Mouse (Mus musculus) midbrain, embryonic 12.5 days (tissue): ENCODE data around the gene Asic4. TPM values are rescaled to one million over a fixed set of nuclear protein-coding genes. Genes with fewer than 3 reads are reported as not detected.

Experiments used
- ATAC-seq: fragments of 200-750 bp; cut with Nextera tagmentation; 2 replicates; pipeline ENCODE4 v1.8.0; 2017; ENCODE audit warnings: low read depth, moderate TSS enrichment, moderate library complexity; ENCODE audit not compliant: low FRiP score
- H3K27ac ChIP-seq: fragments of 300-500 bp; sonication (generic); replicated peaks from 2 replicates; pipeline ENCODE4 v1.5.1; 2016; ENCODE audit warnings: mild to moderate bottlenecking
- H3K27me3 ChIP-seq: fragments of 300-500 bp; sonication (generic); 2 replicates; pipeline ENCODE4 v1.6.1; 2016; ENCODE audit warnings: mild to moderate bottlenecking
- H3K36me3 ChIP-seq: fragments of 300-500 bp; sonication (generic); 2 replicates; pipeline ENCODE4 v1.6.1; 2016
- H3K4me1 ChIP-seq: fragments of 300-500 bp; sonication (generic); 2 replicates; pipeline ENCODE4 v1.6.1; 2016
- H3K4me2 ChIP-seq: fragments of 300-500 bp; sonication (generic); replicated peaks from 2 replicates; pipeline ENCODE4 v1.6.1; 2016; ENCODE audit warnings: mild to moderate bottlenecking, moderate library complexity
- H3K4me3 ChIP-seq: fragments of 300-500 bp; sonication (generic); 2 replicates; pipeline ENCODE4 v1.5.1; 2016; ENCODE audit warnings: mild to moderate bottlenecking
- H3K9ac ChIP-seq: fragments of 300-500 bp; sonication (generic); replicated peaks from 2 replicates; pipeline ENCODE4 v1.6.1; 2016; ENCODE audit warnings: mild to moderate bottlenecking, moderate library complexity
- H3K9me3 ChIP-seq: fragments of 300-500 bp; sonication (generic); 2 replicates; pipeline ENCODE4 v1.6.1; 2016; ENCODE audit warnings: mild to moderate bottlenecking
- WGBS: fragments of 180-500 bp; shearing (Covaris S2); methylation state at CpG from one replicate; pipeline ENCODE4 v1.1.7; 2016; 5-methylcytosine and 5-hydroxymethylcytosine counted together
- polyA plus RNA-seq: library from polyadenylated mRNA; unstranded; fragments of >200 nt; fragmentation: Nextera tagmentation; extraction: Ambion mirVana; gene quantifications from 2 replicates; pipeline ENCODE4 v1.2.1, GENCODE M21; 2016

The Asic4 gene
- polyA plus RNA-seq, 1 experiment from 2014 or later: 45.0 TPM

DNA sequence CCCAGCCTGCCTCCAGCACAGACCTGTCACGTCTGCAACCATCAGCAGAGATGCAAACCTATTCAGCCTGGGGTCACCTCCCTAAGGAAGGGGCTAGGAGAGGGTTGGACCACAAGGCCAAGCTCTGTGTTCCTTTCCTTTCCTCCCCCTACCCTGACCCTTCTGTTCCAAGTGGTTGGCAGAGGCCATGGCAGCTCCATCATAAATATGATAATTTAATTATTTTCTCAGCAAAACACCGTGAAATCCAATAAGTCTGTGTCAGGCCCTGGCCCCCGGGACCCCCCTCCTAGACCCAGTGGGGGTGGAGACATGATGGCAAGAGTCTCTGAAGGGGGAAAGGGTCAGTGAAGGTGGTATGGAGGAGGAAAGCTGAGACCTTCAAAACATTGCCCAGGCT is 6.0 kb upstream of the Asic4 start:
- Histone ChIP-seq H3K4me3 (0 out of 2 replicates have a peak overlapping the region, but pooled peaks have one; percentile 3), H3K9ac (peak overlapping the region; percentile 46; the same call in 1 of the 2 replicates), H3K4me2 (peak overlapping the region; percentile 58), H3K9me3 (no peaks in the 10 kb centered on the region), H3K27ac (peak overlapping the region; percentile 92), H3K27me3 (peaks cover 38% of the 10 kb centered on the region), H3K4me1 (peaks cover 74% of the 10 kb centered on the region), H3K36me3 (peaks cover 6% of the 10 kb centered on the region)
- peak; percentile 5; the same call in 1 of the 2 replicates for ATAC-seq
- WGBS: 20% methylated on average over 3 of the region's 3 CpGs

DNA sequence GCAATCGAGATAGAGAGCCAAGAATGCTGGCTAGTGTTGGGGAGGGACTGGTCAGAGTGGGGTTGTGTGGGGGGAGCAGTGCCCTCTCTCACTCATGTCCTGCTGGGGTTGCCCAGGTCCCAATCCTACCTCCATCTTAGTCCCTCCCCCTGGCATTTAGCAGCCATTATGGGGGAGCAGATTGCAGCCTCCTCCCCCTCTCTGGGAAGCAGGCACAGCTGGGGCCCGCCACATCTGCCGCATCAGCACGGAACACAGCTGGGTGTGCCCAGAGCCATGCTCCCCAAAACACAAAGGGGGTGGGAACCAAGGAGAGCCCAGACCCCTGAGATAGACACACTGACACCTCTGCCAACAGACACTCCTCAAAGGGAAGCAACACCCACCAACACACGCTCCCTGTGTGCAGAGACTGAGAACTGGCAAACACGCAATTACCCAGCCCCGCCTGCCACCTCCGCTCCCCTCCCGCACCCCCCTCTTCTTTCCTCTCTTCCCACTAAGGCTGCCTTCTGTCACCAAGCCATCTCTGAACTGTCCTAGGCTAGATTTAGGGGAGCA is 5.0 kb upstream of the Asic4 start:
- peak overlapping the region; percentile 43; the same call in 1 of the 2 replicates for H3K9ac ChIP-seq
- peaks cover 83% of the 10 kb centered on the region for H3K4me1 ChIP-seq
- peak overlapping the region; percentile 58 for H3K4me2 ChIP-seq
- peak overlapping the region; percentile 92 for H3K27ac ChIP-seq
- H3K27me3 ChIP-seq: peaks cover 48% of the 10 kb centered on the region
- ATAC-seq: no peak
- no peaks in the 10 kb centered on the region for H3K9me3 ChIP-seq
- 12% methylated on average over 9 of the region's 9 CpGs for WGBS
- H3K36me3 ChIP-seq: peaks cover 6% of the 10 kb centered on the region
- peak overlapping the region; percentile 22 for H3K4me3 ChIP-seq

DNA sequence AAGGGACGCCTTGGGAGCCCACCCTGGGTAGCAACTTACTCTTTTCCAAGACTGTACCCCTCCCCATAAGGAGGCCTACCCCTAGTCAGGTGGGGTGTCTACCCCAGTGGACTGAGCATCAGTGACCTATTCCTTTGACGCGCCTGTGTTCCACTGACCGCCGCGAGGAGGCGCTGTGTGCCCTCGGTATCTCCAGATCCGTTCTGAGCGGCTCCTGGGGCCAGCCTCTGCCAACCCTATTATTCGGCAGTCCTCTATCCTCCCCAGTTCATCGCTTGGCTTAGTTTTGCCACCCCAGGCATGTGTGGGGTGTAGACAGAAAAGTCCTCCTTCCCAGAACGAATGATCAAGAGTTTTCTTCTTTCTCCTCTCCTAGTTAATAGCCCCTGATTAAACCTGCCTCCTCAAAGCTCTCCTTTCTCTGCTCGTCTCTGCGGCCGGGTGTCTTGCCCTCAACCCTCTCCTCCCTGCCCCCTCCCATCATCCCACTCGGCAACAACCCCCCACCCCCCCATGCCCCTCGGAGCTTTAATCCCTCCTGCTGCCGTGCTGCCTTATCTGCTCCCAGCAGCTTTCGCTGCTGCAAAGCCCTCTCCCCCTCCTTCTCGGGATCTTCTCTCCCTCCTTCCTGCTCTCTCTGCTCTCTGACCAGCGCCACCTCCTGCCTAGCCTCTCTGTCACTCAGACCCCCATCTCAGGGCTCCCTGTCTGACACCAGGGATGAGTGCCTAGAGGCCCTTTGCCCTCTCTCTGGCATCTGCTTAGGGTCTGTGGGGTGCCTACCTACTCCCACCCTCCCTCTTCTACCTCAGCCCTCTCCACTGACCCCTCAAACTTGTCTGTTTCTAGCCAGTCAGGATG is 4.3 kb upstream of the Asic4 start:
- ATAC-seq: peak; percentile 28
- Histone ChIP-seq H3K27me3 (peaks cover 56% of the 10 kb centered on the region), H3K9me3 (no peaks in the 10 kb centered on the region), H3K27ac (peak overlapping the region; percentile 92), H3K36me3 (no peaks in the 10 kb centered on the region), H3K4me3 (peak overlapping the region; percentile 22), H3K9ac (peak overlapping the region; percentile 43; the same call in 1 of the 2 replicates), H3K4me1 (peaks cover 91% of the 10 kb centered on the region), H3K4me2 (peak overlapping the region; percentile 58)
- WGBS: 2% methylated on average over 22 of the region's 22 CpGs

DNA sequence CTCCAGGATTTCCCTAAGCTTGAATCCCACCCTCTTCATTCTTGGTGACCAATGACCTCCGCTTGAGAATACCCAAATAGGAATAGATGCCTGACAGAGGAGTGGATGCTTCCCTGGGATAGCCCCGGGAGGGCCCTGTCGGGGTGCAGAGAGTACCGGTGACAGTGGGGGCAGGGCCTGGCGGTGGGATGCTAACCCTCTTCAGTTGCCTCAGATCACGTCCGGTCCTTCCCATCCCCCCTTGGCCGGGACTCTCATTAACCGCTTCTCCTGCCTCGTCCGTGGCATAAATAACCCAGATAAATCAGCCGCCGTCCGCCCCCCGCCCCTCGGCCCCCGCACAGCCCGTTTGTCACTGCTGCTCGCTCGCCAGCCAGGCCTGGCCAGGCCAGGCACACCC is 3.6 kb upstream of the Asic4 start:
- Histone ChIP-seq H3K9ac (peak overlapping the region; percentile 43), H3K9me3 (no peaks in the 10 kb centered on the region), H3K27me3 (peaks cover 62% of the 10 kb centered on the region), H3K36me3 (no peaks in the 10 kb centered on the region), H3K4me1 (peaks cover 98% of the 10 kb centered on the region), H3K4me2 (peak overlapping the region; percentile 58), H3K27ac (peak overlapping the region; percentile 92), H3K4me3 (no peak overlapping the region)
- 0 out of 2 replicates have a peak, but pooled peaks have one; percentile 9 for ATAC-seq
- WGBS: 2% methylated on average over 20 of the region's 20 CpGs

DNA sequence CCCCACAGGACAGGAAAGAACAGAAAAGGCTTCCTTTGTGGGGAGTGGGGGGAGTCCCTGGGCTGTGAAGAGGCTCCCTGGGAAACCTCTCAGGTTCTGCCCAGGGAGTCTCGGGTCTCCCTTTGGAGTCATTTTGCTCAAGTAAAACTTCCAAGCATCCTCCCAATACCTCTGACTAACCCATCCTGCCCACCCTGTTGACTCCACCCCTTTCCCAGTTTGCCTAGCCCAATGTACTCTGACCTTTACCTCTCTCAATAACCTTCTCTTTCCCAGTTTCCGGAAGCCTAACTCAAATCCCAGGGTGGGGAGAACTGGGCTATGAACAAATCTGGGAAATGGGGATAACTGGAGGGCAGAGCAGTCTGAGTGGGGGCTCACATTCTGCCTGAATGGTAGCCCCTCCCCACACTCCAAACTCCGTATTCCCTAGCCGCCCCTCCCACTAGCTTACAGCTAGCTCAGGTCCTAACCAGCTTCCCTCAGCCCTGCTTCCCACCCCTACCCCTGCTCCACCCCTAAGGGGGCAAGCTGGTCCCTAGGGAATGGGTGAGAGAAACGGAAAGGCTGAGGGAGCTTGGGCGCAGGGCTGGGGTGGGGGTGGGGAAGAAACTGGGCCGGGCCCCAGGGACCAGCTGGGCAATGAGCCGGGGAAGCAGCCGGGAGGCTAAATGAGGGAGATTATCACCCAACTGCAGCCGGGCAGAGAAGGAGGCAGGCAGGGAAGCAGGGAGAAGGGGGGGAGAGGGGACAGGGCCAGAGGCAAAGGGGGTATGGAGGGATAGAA is 2.8 kb upstream of the Asic4 start:
- peak overlapping the region; percentile 92 for H3K27ac ChIP-seq
- peak overlapping the region; percentile 17; the same call in 1 of the 2 replicates for H3K4me3 ChIP-seq
- 4% methylated on average over 10 of the region's 10 CpGs for WGBS
- H3K9me3 ChIP-seq: no peaks in the 10 kb centered on the region
- peak overlapping the region; percentile 43 for H3K9ac ChIP-seq
- H3K27me3 ChIP-seq: peaks cover 63% of the 10 kb centered on the region
- peak; percentile 13; the same call in 1 of the 2 replicates for ATAC-seq
- H3K4me1 ChIP-seq: peaks cover 95% of the 10 kb centered on the region
- H3K4me2 ChIP-seq: peak overlapping the region; percentile 58
- no peaks in the 10 kb centered on the region for H3K36me3 ChIP-seq

DNA sequence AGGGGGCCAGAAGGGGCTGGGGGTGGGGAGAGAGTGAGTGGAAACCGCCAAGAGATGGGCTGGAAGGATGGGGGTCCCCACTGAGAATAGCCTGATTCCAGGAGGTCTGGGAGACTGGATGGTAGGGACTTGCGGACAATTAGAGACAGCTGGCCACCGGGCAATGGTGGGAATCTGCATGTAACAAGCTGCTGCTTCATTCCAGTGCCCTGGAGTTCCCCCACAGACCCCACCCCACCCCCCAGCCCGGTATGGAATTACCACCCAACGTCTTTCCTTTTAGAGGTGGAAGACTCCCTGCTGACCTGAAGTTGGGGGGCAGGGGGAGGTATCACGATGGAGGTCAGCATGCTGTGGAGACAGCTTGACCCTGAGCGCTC is 2.2 kb upstream of the Asic4 start:
- ATAC-seq: no peak
- H3K4me2 ChIP-seq: peak overlapping the region; percentile 58
- H3K36me3 ChIP-seq: no peaks in the 10 kb centered on the region
- WGBS: under 1% methylated on average over 7 of the region's 7 CpGs
- no peak overlapping the region for H3K9ac ChIP-seq
- H3K27ac ChIP-seq: peak overlapping the region; percentile 92
- peaks cover 65% of the 10 kb centered on the region for H3K27me3 ChIP-seq
- H3K4me3 ChIP-seq: peak overlapping the region; percentile 17; the same call in 1 of the 2 replicates
- H3K9me3 ChIP-seq: no peaks in the 10 kb centered on the region
- peaks cover 94% of the 10 kb centered on the region for H3K4me1 ChIP-seq

DNA sequence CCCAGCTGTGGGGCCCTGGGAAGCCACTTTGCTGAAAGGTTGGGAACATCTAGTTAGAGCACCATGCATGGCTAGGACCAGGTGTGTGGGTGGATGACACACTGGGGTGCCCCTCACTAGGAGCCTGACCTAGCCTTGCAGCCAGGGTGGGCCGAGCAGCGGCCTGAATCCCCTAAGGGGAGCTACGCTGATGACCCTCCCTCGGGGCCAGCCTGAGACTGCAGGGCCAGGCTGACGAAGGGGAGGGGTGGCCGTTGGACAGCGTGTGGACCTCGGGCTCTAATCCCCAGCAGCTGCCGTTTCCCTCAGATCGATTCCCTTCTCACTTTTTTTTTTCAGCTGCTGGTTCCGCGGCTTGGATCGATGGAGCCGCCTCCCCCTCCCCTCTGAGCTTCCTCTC is 1.3 kb upstream of the Asic4 start:
- Histone ChIP-seq H3K4me2 (peak overlapping the region; percentile 58), H3K9me3 (no peaks in the 10 kb centered on the region), H3K9ac (peak overlapping the region; percentile 65), H3K36me3 (no peaks in the 10 kb centered on the region), H3K4me1 (peaks cover 85% of the 10 kb centered on the region), H3K4me3 (peak overlapping the region; percentile 44; the same call in 1 of the 2 replicates), H3K27me3 (peaks cover 72% of the 10 kb centered on the region), H3K27ac (peak overlapping the region; percentile 92)
- ATAC-seq: no peak
- under 1% methylated on average over 13 of the region's 14 CpGs for WGBS

DNA sequence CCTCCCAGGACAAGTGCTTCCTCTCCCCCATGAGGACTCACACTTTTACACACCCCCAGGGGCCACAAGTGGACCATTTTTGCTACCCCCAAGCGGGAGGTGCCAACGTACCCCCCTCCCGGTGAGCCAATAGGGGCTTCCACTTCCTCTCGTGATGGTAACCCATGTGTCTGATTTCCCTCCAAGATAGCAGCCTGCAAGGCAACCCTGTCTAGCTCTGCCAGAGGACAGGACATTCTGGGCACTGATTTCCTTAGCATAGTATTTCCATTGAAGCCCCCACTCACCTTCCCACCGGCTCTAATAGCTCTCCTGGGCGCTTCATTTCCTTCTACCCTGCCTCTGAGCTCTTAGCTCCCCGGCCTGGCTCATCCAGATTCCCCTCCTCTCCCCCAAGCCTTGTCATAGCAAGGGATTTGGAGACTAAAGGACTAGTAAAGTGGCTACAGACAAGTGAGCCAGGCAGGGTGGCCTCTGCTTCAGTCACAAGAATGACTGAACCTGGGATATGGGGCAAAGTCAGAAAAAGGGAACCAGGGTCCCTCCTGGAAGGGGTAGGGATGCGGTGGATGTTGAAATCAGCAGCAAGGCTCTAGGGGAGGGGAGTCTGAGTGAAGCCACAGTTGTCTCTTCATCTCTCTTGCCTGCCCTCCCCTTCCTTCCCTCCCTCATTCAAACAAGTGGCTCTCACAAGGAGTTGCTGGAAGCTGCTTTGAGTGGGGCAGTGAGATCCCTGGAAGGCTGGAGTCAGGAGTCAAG is 680 bp upstream of the Asic4 start:
- Histone ChIP-seq H3K27ac (peak overlapping the region; percentile 92), H3K4me3 (peak overlapping the region; percentile 44), H3K4me1 (peaks cover 84% of the 10 kb centered on the region), H3K9ac (peak overlapping the region; percentile 65), H3K9me3 (no peaks in the 10 kb centered on the region), H3K27me3 (peaks cover 75% of the 10 kb centered on the region), H3K4me2 (peak overlapping the region; percentile 58), H3K36me3 (no peaks in the 10 kb centered on the region)
- 1% methylated on average over 8 of the region's 8 CpGs for WGBS
- no peak for ATAC-seq

DNA sequence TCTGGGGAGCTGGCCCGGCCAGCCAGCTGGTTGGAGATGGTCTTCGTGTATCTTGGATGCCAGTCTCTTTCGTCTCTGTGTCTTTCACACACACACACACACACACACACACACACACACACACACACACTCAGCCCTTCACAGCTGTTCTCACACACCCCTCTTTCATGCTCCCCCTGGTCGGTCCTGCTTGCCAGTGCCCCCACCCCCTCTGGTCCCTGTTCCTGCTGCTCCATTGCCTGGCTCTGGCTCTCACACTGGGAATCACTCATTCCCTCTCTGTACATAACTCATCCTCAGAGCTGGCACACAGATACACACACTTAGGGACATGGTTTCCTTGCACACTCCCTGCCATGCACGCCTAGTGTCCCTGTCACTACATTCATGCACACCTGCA is 1.7 kb downstream of the Asic4 start:
- no peak for ATAC-seq
- H3K4me3 ChIP-seq: peak overlapping the region; percentile 44
- WGBS: 80% methylated on average over 5 of the region's 5 CpGs
- H3K4me1 ChIP-seq: peaks cover 82% of the 10 kb centered on the region
- H3K27me3 ChIP-seq: peaks cover 76% of the 10 kb centered on the region
- peak overlapping the region; percentile 92 for H3K27ac ChIP-seq
- H3K9me3 ChIP-seq: no peaks in the 10 kb centered on the region
- peak overlapping the region; percentile 65 for H3K9ac ChIP-seq
- peak overlapping the region; percentile 58 for H3K4me2 ChIP-seq
- H3K36me3 ChIP-seq: no peaks in the 10 kb centered on the region

DNA sequence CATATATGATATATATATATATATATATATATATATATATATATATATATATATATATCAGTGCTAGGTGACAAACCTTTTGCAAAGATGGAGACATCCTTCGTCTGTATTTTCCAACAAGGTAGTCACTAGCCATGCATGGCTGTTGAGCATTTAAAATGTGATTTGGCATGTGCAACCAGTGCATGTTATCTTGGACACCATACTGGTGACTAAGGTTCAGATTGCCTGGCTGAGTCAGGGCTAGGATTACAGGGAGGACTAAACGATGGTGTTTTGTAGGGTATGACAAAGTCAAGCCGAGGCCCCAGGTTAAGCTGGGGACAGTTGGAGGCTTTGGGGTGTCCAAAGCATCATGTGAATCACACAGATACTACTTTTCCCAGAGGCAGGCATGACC is 5.2 kb downstream of the Asic4 start:
- H3K9me3 ChIP-seq: no peaks in the 10 kb centered on the region
- WGBS: 72% methylated on average over 3 of the region's 3 CpGs
- peak overlapping the region; percentile 76 for H3K27ac ChIP-seq
- H3K4me3 ChIP-seq: peak overlapping the region; percentile 9; the same call in 1 of the 2 replicates
- peak overlapping the region; percentile 57 for H3K4me2 ChIP-seq
- peaks cover 72% of the 10 kb centered on the region for H3K4me1 ChIP-seq
- H3K27me3 ChIP-seq: peaks cover 63% of the 10 kb centered on the region
- 0 out of 2 replicates have a peak overlapping the region, but pooled peaks have one; percentile 31 for H3K9ac ChIP-seq
- no peaks in the 10 kb centered on the region for H3K36me3 ChIP-seq
- no peak for ATAC-seq

DNA sequence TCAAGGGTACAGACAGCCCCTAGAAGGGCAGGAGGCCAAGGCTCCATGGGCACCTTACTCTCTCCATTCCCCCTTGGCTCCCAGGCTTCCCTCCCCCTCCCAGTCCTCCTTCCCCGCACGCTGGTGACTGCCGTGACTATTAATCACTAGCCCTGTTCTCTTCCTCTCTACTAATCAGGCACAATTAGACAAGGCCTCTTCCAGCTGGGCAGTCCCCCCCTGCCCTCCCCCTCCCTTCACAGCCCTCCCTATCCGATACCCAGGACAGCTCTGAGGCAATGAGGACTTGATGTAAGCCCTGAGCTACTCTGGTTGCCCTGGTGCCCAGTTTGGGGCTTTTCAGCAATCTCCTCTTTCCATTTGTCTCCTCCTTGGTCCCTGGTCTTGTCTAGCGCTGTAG is 5.7 kb downstream of the Asic4 start:
- peak overlapping the region; percentile 9; the same call in 1 of the 2 replicates for H3K4me3 ChIP-seq
- no peaks in the 10 kb centered on the region for H3K36me3 ChIP-seq
- H3K9ac ChIP-seq: 0 out of 2 replicates have a peak overlapping the region, but pooled peaks have one; percentile 31
- peaks cover 67% of the 10 kb centered on the region for H3K4me1 ChIP-seq
- ATAC-seq: peak; percentile 29; the same call in 1 of the 2 replicates
- H3K4me2 ChIP-seq: peak overlapping the region; percentile 57
- no peaks in the 10 kb centered on the region for H3K9me3 ChIP-seq
- peaks cover 59% of the 10 kb centered on the region for H3K27me3 ChIP-seq
- WGBS: 18% methylated on average over 5 of the region's 5 CpGs
- peak overlapping the region; percentile 76 for H3K27ac ChIP-seq
